Mouse (Mus musculus) spleen, postnatal 10 days (tissue): ENCODE measurements at regions not wholly inside any gene's neighbourhood (a gene's known extent, or its start where the extent isn't known, plus 50 kb on each side); places are given as distances from the start of the nearest gene placed in this dataset.

ENCODE experiments used
- DNase-seq, 2 experiments: peaks; one replicate each; pipeline ENCODE4 v3.0.0; 2021 to 2022; ENCODE audit warnings: low spot score in 2 of 2

GRCm38 (mm10) chr14:61998259-61998658 lies 294.1 kb upstream of the Rnaseh2b start:
- peak in 1 of 2 experiments; percentile 20 for DNase-seq

DNA sequence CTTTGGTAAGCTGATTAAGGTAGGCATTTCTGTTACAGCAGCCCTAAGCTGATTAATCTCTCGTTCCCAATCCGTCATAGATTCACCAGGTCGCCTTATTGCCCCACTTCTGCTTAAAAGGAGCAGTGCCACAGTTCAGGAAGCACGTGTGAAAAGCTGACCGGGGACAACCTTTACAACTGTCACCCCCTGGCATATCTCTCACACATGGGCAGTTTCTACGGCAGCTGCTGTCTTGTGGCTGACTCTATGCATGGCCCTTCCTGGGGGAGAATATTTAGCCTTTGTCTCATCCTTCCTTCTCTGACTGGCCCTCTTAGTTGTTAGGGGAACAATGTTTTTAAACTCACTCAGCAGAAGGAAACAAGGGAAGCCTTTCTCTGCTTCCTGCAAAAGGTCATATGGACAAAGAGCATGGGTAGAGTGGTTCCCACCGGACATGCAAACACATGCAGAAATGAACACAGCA lies 290.9 kb upstream of the Rnaseh2b start:
- DNase-seq, result no peak

- no peak for DNase-seq
These were observed 290.3 kb upstream of the Rnaseh2b start for GRCm38 (mm10) chr14:62002131-62002530.

GRCm38 (mm10) chr14:62003013-62003781 lies 289.2 kb upstream of the Rnaseh2b start:
- DNase-seq, result no peak

DNA sequence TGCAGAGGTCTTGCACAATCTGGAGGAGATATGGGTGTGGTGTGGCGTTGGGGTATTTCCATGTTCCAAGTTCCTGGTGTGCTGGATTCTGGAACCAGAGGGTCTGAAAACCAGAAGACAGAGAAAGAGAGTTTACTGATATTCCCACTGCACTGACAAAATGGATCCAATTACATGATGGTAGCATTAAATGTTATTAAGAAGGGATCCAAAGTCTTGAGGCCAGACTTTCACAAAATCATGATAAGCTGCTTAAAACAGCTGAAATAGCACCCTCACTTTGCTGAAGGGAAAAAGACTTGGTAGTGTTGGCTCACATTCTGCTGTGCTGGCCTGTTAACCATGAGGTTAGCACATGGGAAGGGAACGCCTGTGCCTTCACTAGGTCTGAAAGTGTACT lies 288.6 kb upstream of the Rnaseh2b start:
- DNase-seq, result no peak

GRCm38 (mm10) chr14:62008707-62009106 lies 283.7 kb upstream of the Rnaseh2b start:
- DNase-seq, result no peak

DNA sequence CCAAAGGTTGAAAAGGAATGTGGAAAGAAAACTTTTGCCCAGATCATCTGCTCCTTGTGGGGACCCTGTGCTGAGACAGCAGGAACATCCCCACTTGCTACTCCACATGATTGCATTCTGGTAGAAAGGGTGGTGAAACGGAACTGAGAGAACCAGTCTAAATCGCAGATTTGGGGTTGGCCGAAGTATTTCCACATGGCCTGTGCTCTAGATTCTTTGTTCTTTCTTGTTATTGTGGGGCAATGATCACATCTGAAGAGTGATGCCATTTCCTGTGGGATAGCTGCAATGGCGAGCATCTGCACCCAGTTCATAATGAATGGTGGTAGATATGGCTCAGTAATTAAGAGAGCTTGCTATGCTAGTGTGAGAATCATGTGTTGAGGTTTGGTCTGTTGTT lies 273.6 kb upstream of the Rnaseh2b start:
- no peak for DNase-seq

DNA sequence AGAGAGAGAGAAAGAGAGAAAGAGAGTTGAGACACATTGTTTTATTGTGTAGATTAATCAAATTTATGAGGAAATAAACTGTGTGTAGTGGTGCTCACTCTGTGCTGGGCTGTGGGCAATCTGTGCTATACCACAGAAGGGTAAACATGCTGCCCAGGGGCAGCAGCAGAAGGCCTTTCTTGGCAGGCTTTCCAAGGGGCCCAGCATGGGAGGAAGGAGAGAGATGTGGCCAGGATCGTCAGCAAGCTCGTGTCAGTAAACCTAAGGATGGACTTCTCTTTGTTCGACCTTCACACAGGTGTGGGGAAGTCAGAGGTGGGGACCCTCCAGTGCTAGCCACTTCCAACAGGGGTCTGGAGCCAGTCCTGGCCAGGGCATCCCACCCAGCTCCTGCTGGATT lies 271.4 kb upstream of the Rnaseh2b start:
- DNase-seq, result no peak

DNA sequence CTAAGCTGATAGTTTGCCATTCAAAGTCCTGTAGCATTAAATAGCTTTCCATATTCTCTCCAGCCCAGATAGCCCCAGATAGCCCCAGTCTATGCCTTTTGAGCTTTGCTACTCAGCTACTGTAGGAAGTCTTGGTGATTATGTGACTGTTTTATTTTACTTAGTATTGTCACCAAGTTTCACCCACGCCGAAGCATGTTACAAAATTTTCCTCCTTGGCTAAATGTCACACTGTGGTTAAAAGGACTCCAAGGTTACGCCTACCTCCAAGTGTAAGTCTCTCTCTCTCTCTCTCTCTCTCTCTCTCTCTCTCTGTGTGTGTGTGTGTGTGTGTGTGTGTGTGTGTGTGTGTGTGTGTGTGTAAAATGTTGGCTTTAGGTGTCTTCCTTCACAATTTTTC lies 270.2 kb upstream of the Rnaseh2b start:
- DNase-seq, result no peak

GRCm38 (mm10) chr14:62023022-62023421 lies 269.4 kb upstream of the Rnaseh2b start:
- no peak for DNase-seq

DNA sequence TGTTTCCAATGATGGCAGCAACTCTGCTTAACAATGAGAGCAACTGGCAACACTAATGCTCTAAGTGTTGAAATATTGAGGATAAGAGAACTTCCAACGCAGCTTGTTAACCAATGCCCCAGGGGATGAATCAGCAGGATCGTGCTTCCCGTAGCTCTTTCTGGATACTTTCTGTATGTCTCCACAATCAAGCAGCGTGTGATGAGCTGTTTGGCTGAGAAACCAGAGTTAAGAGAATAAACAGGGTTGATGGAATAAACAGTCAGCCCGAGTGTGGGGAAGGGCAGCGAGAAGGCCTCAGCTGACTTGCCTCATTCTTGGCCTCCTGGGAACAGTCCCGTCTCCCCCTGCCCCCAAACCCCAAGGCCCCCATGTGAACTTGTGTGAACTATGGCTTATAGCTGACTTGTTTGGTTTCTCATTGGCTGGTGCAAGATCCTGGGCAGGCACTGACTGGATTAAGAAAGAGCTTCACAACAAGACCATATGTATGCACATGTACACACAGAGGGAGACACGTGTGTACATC lies 264.6 kb upstream of the Rnaseh2b start:
- no peak for DNase-seq

GRCm38 (mm10) chr14:62030059-62030458 lies 262.3 kb upstream of the Rnaseh2b start:
- no peak for DNase-seq

GRCm38 (mm10) chr14:62033661-62034060 lies 258.7 kb upstream of the Rnaseh2b start:
- DNase-seq, result no peak

GRCm38 (mm10) chr14:62034664-62035063 lies 257.7 kb upstream of the Rnaseh2b start:
- no peak for DNase-seq

- DNase-seq, result no peak
These were observed 257.0 kb upstream of the Rnaseh2b start for GRCm38 (mm10) chr14:62035416-62035815.

DNA sequence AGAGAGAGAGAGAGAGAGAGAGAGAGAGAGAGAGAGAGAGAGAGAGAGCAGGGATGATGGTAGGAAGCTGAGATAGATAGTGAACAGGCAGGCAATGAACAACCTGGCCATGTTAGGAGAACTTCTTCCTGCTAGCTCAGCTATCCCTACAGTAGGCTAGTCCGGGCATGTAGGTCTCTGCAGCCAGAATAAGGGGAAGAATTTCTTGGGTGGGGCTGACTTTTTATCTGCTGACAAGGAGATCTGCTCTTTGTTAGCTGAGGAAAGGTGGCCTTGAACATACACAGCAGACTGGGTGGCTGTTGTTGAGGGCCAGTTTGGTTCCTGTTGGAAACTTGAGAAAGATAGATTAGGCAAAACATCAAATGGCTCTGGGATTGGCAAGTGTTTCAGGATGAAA lies 254.9 kb upstream of the Rnaseh2b start:
- no peak for DNase-seq

DNA sequence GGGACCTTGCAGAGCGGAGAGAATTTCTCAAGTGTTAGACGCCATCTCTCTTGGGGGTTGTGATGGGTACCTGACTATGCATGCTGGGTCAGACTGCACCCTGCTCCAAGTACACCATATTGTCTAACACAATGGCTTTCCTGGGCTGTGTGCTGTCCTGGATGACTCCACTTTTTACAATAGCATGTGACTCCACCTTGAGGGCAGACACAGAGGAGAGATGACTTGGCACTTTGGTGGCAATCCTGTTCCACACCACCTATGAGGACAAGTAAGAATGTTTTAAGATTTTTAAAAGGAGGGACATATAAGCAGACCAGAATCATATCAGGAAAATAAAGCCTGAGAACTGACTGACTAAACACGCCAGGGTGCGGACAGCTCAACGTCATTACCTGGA lies 254.5 kb upstream of the Rnaseh2b start:
- no peak for DNase-seq

DNA sequence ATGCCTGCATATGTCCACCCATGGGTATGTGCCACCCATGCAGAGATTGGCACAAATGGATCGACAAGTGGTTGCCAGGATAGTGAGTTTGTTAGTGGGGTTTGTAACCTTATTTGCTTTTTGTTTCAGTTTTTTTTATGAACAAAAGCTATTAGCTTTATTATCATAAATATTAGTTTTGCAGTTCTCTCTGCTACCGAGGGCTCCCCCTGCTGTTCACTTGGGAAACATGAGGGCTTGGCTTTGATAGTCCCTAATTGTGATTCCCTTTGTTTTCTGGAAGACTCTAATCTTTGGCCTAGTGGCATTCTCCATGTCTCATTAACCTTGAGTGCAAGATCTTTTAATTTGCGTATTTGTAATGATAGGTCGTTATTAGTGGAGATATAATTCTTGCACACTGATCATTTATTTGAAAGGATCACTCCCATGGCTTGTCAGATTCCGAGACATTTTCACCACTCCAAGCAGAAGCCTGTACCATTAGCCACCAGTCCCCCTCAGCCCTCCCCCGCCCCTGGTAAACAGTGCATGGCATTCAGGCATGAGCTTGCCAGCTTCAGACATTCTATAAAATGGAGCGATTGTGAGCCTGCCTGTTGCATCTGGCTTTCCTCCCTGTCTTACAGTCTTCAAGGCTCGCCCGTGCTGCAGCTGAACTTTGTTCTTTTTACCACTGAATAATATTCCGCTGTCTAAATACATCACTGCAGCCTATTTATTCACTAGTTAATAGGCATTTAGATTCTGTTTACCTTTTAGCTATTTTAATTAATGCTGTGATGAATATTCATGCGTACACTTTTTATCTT lies 249.9 kb upstream of the Rnaseh2b start:
- DNase-seq, result peak; percentile 24 to 69

GRCm38 (mm10) chr14:62043117-62043422 lies 249.3 kb upstream of the Rnaseh2b start:
- DNase-seq, result no peak

GRCm38 (mm10) chr14:62050941-62051340 lies 241.4 kb upstream of the Rnaseh2b start:
- no peak for DNase-seq

GRCm38 (mm10) chr14:62051923-62052322 lies 240.5 kb upstream of the Rnaseh2b start:
- DNase-seq, result no peak

GRCm38 (mm10) chr14:62053004-62053403 lies 239.4 kb upstream of the Rnaseh2b start:
- DNase-seq, result no peak

- DNase-seq, result no peak
These were observed 235.3 kb upstream of the Rnaseh2b start for GRCm38 (mm10) chr14:62057096-62057495.
